Mouse (Mus musculus) hindbrain, embryonic 13.5 days (tissue): ENCODE measurements at regions not wholly inside any gene's neighbourhood (a gene's known extent, or its start where the extent isn't known, plus 50 kb on each side); places are given as distances from the start of the nearest gene placed in this dataset.

ENCODE experiments used
- ATAC-seq: fragments of 200-750 bp; cut with Nextera tagmentation; 2 replicates; pipeline ENCODE4 v1.8.0; 2017; ENCODE audit warnings: moderate TSS enrichment; ENCODE audit not compliant: low FRiP score
- H3K27ac ChIP-seq: fragments of 300-500 bp; sonication (generic); 2 replicates; pipeline ENCODE4 v1.5.1; 2015; ENCODE audit warnings: inconsistent platforms, mild to moderate bottlenecking, moderate library complexity
- H3K27me3 ChIP-seq: fragments of 300-500 bp; sonication (generic); 2 replicates; pipeline ENCODE4 v1.6.1; 2015; ENCODE audit warnings: mild to moderate bottlenecking, inconsistent platforms
- H3K36me3 ChIP-seq: fragments of 300-500 bp; sonication (generic); 2 replicates; pipeline ENCODE4 v1.6.1; 2015; ENCODE audit warnings: mild to moderate bottlenecking, inconsistent platforms
- H3K4me1 ChIP-seq: fragments of 300-500 bp; sonication (generic); replicated peaks from 2 replicates; pipeline ENCODE4 v1.6.1; 2015; ENCODE audit warnings: inconsistent platforms
- H3K4me2 ChIP-seq: fragments of 300-500 bp; sonication (generic); 2 replicates; pipeline ENCODE4 v1.6.1; 2015; ENCODE audit warnings: inconsistent platforms, mild to moderate bottlenecking, moderate library complexity
- H3K4me3 ChIP-seq: fragments of 300-500 bp; sonication (generic); 2 replicates; pipeline ENCODE4 v1.5.1; 2015; ENCODE audit warnings: mild to moderate bottlenecking, inconsistent platforms
- H3K9ac ChIP-seq: fragments of 300-500 bp; sonication (generic); 2 replicates; pipeline ENCODE4 v1.6.1; 2015; ENCODE audit warnings: mild to moderate bottlenecking, inconsistent platforms
- H3K9me3 ChIP-seq: fragments of 300-500 bp; sonication (generic); 2 replicates; pipeline ENCODE4 v1.6.1; 2016; ENCODE audit warnings: inconsistent platforms
- WGBS: fragments of 180-500 bp; shearing (Covaris S2); methylation state at CpG from one replicate; pipeline ENCODE4 v1.1.7; 2015; 5-methylcytosine and 5-hydroxymethylcytosine counted together

GRCm38 (mm10) chr9:91131415-91132255 lies 230.6 kb upstream of the Zic4 start:
- no peak overlapping the region for H3K27ac ChIP-seq
- no peak for ATAC-seq
- H3K4me2 ChIP-seq = no peak overlapping the region
- H3K4me1 ChIP-seq = 0 out of 2 replicates have a peak, but pooled peaks cover 3% of the 10 kb centered on the region
- no peaks in the 10 kb centered on the region for H3K9me3 ChIP-seq
- H3K36me3 ChIP-seq = no peaks in the 10 kb centered on the region
- H3K27me3 ChIP-seq = no peaks in the 10 kb centered on the region
- no peak overlapping the region for H3K4me3 ChIP-seq
- WGBS = 76% methylated on average over 7 of the region's 7 CpGs
- H3K9ac ChIP-seq = no peak overlapping the region

GRCm38 (mm10) chr9:91132531-91132930 lies 229.7 kb upstream of the Zic4 start:
- H3K9me3 ChIP-seq = no peaks in the 10 kb centered on the region
- ATAC-seq = no peak
- no peaks in the 10 kb centered on the region for H3K4me1 ChIP-seq
- H3K4me2 ChIP-seq = no peak overlapping the region
- H3K27ac ChIP-seq = no peak overlapping the region
- no peaks in the 10 kb centered on the region for H3K27me3 ChIP-seq
- H3K9ac ChIP-seq = no peak overlapping the region
- no peaks in the 10 kb centered on the region for H3K36me3 ChIP-seq
- no peak overlapping the region for H3K4me3 ChIP-seq
- WGBS = 75% methylated on average over 1 of the region's 1 CpGs

GRCm38 (mm10) chr9:91133256-91133920 lies 228.8 kb upstream of the Zic4 start:
- Histone ChIP-seq H3K4me1 (no peaks in the 10 kb centered on the region), H3K4me2 (no peak overlapping the region), H3K27me3 (no peaks in the 10 kb centered on the region), H3K9ac (no peak overlapping the region), H3K4me3 (no peak overlapping the region), H3K27ac (no peak overlapping the region), H3K36me3 (no peaks in the 10 kb centered on the region), H3K9me3 (no peaks in the 10 kb centered on the region)
- no peak for ATAC-seq
- 93% methylated on average over 3 of the region's 3 CpGs for WGBS

- no peaks in the 10 kb centered on the region for H3K4me1 ChIP-seq
- H3K27ac ChIP-seq = no peak overlapping the region
- no peak overlapping the region for H3K4me2 ChIP-seq
- no peaks in the 10 kb centered on the region for H3K27me3 ChIP-seq
- 96% methylated on average over 1 of the region's 1 CpGs for WGBS
- no peak overlapping the region for H3K4me3 ChIP-seq
- no peak overlapping the region for H3K9ac ChIP-seq
- H3K9me3 ChIP-seq = no peaks in the 10 kb centered on the region
- no peaks in the 10 kb centered on the region for H3K36me3 ChIP-seq
- no peak for ATAC-seq
Observed at GRCm38 (mm10) chr9:91134325-91134724, 227.9 kb upstream of the Zic4 start.

- no peak overlapping the region for H3K4me2 ChIP-seq
- H3K4me1 ChIP-seq = no peaks in the 10 kb centered on the region
- no peaks in the 10 kb centered on the region for H3K36me3 ChIP-seq
- no peak overlapping the region for H3K4me3 ChIP-seq
- H3K9ac ChIP-seq = no peak overlapping the region
- H3K27ac ChIP-seq = no peak overlapping the region
- no peaks in the 10 kb centered on the region for H3K9me3 ChIP-seq
- no peak for ATAC-seq
- 82% methylated on average over 2 of the region's 2 CpGs for WGBS
- H3K27me3 ChIP-seq = no peaks in the 10 kb centered on the region
Observed at GRCm38 (mm10) chr9:91135107-91135506, 227.1 kb upstream of the Zic4 start.

GRCm38 (mm10) chr9:91140651-91141050 lies 221.6 kb upstream of the Zic4 start:
- no peaks in the 10 kb centered on the region for H3K9me3 ChIP-seq
- H3K9ac ChIP-seq = no peak overlapping the region
- no peak overlapping the region for H3K4me2 ChIP-seq
- H3K27me3 ChIP-seq = no peaks in the 10 kb centered on the region
- no peaks in the 10 kb centered on the region for H3K36me3 ChIP-seq
- H3K4me3 ChIP-seq = no peak overlapping the region
- no peak overlapping the region for H3K27ac ChIP-seq
- ATAC-seq = no peak
- 28% methylated on average over 1 of the region's 1 CpGs for WGBS
- H3K4me1 ChIP-seq = no peaks in the 10 kb centered on the region

- no peaks in the 10 kb centered on the region for H3K36me3 ChIP-seq
- H3K4me2 ChIP-seq = no peak overlapping the region
- H3K9me3 ChIP-seq = no peaks in the 10 kb centered on the region
- H3K4me3 ChIP-seq = no peak overlapping the region
- ATAC-seq = no peak
- 96% methylated on average over 11 of the region's 11 CpGs for WGBS
- H3K4me1 ChIP-seq = no peaks in the 10 kb centered on the region
- H3K27ac ChIP-seq = no peak overlapping the region
- no peaks in the 10 kb centered on the region for H3K27me3 ChIP-seq
- no peak overlapping the region for H3K9ac ChIP-seq
Observed at GRCm38 (mm10) chr9:91151893-91152292, 210.3 kb upstream of the Zic4 start.

GRCm38 (mm10) chr9:91159311-91159710 lies 202.9 kb upstream of the Zic4 start:
- no peak for ATAC-seq
- H3K9me3 ChIP-seq = no peaks in the 10 kb centered on the region
- WGBS = 93% methylated on average over 2 of the region's 2 CpGs
- no peak overlapping the region for H3K27ac ChIP-seq
- no peak overlapping the region for H3K9ac ChIP-seq
- no peaks in the 10 kb centered on the region for H3K27me3 ChIP-seq
- H3K36me3 ChIP-seq = no peaks in the 10 kb centered on the region
- H3K4me1 ChIP-seq = no peaks in the 10 kb centered on the region
- no peak overlapping the region for H3K4me2 ChIP-seq
- H3K4me3 ChIP-seq = no peak overlapping the region

- Histone ChIP-seq H3K36me3 (no peaks in the 10 kb centered on the region), H3K4me1 (no peaks in the 10 kb centered on the region), H3K27me3 (no peaks in the 10 kb centered on the region), H3K4me2 (no peak overlapping the region), H3K9ac (no peak overlapping the region), H3K9me3 (no peaks in the 10 kb centered on the region), H3K27ac (no peak overlapping the region), H3K4me3 (no peak overlapping the region)
- ATAC-seq = no peak
Observed at GRCm38 (mm10) chr9:91167871-91168270, 194.3 kb upstream of the Zic4 start.

GRCm38 (mm10) chr9:91193221-91193620 lies 169.0 kb upstream of the Zic4 start:
- Histone ChIP-seq H3K4me1 (no peaks in the 10 kb centered on the region), H3K4me2 (no peak overlapping the region), H3K9me3 (no peaks in the 10 kb centered on the region), H3K27ac (no peak overlapping the region), H3K4me3 (no peak overlapping the region), H3K9ac (no peak overlapping the region), H3K27me3 (no peaks in the 10 kb centered on the region), H3K36me3 (no peaks in the 10 kb centered on the region)
- 91% methylated on average over 4 of the region's 4 CpGs for WGBS
- no peak for ATAC-seq

- no peak for ATAC-seq
Observed at GRCm38 (mm10) chr9:91193954-91194353, 168.3 kb upstream of the Zic4 start.

GRCm38 (mm10) chr9:91207281-91207680 lies 154.9 kb upstream of the Zic4 start:
- no peaks in the 10 kb centered on the region for H3K36me3 ChIP-seq
- 75% methylated on average over 2 of the region's 2 CpGs for WGBS

More at GRCm38 (mm10) chr9:91193954-91194353, 168.3 kb upstream of the Zic4 start:
- Histone ChIP-seq H3K9ac (no peak overlapping the region), H3K36me3 (no peaks in the 10 kb centered on the region), H3K4me1 (no peaks in the 10 kb centered on the region), H3K4me2 (no peak overlapping the region), H3K27me3 (no peaks in the 10 kb centered on the region), H3K9me3 (no peaks in the 10 kb centered on the region), H3K27ac (no peak overlapping the region), H3K4me3 (no peak overlapping the region)
- 90% methylated on average over 3 of the region's 3 CpGs for WGBS

More at GRCm38 (mm10) chr9:91207281-91207680, 154.9 kb upstream of the Zic4 start:
- Histone ChIP-seq H3K9me3 (no peaks in the 10 kb centered on the region), H3K4me2 (no peak overlapping the region), H3K27me3 (no peaks in the 10 kb centered on the region), H3K9ac (no peak overlapping the region), H3K4me3 (no peak overlapping the region), H3K4me1 (no peaks in the 10 kb centered on the region), H3K27ac (no peak overlapping the region)
- ATAC-seq = no peak
